Mouse (Mus musculus) kidney, embryonic 14.5 days (tissue): ENCODE measurements around the gene Zfp11. TPM values are rescaled to one million over a fixed set of nuclear protein-coding genes. Genes with fewer than 3 reads are reported as not detected.
"Not testable (repeated sequence)": the region's sequence is repeated elsewhere in the genome, so short reads cannot be mapped to it uniquely, and the experiment has no call there.

Experiments used
- ATAC-seq: fragments of 200-750 bp; cut with Nextera tagmentation; 2 replicates; pipeline ENCODE4 v1.8.0; 2017; ENCODE audit warnings: moderate number of reproducible peaks, mild to moderate bottlenecking, moderate TSS enrichment, moderate library complexity; ENCODE audit not compliant: low FRiP score, low TSS enrichment
- H3K27ac ChIP-seq: fragments of 300-500 bp; sonication (generic); 2 replicates; pipeline ENCODE4 v1.5.1; 2014; ENCODE audit warnings: low read depth, mild to moderate bottlenecking, low read length, moderate library complexity, mixed read lengths
- H3K27me3 ChIP-seq: fragments of 300-500 bp; sonication (generic); 2 replicates; pipeline ENCODE4 v1.6.1; 2014; ENCODE audit warnings: mild to moderate bottlenecking, low read length; ENCODE audit not compliant: control insufficient read depth, insufficient read depth
- H3K36me3 ChIP-seq: fragments of 300-500 bp; sonication (generic); 2 replicates; pipeline ENCODE4 v1.6.1; 2014; ENCODE audit warnings: low read length, mixed read lengths; ENCODE audit not compliant: control insufficient read depth, insufficient read depth
- H3K4me1 ChIP-seq: fragments of 300-500 bp; sonication (generic); 2 replicates; pipeline ENCODE4 v1.6.1; 2014; ENCODE audit warnings: low read length, mixed read lengths; ENCODE audit not compliant: control insufficient read depth, insufficient read depth
- H3K4me2 ChIP-seq: fragments of 300-500 bp; sonication (generic); replicated peaks from 2 replicates; pipeline ENCODE4 v1.6.1; 2014; ENCODE audit warnings: low read depth, mild to moderate bottlenecking, low read length
- H3K4me3 ChIP-seq: fragments of 300-500 bp; sonication (generic); 2 replicates; pipeline ENCODE4 v1.5.1; 2014; ENCODE audit warnings: mild to moderate bottlenecking, low read length
- H3K9ac ChIP-seq: fragments of 300-500 bp; sonication (generic); 2 replicates; pipeline ENCODE4 v1.6.1; 2014; ENCODE audit warnings: low read depth, mild to moderate bottlenecking, low read length, moderate library complexity
- H3K9me3 ChIP-seq: fragments of 300-500 bp; sonication (generic); 2 replicates; pipeline ENCODE4 v1.6.1; 2016; ENCODE audit warnings: low read length; ENCODE audit not compliant: control insufficient read depth
- WGBS: fragments of 180-500 bp; shearing (Covaris S2); extraction: QIAGEN DNeasy Blood & Tissue Kit; methylation state at CpG from one replicate; pipeline ENCODE4 v1.1.7; 2014; 5-methylcytosine and 5-hydroxymethylcytosine counted together
- polyA plus RNA-seq: library from polyadenylated mRNA; unstranded; fragments of >200 nt; fragmentation: Nextera tagmentation; extraction: Ambion mirVana; gene quantifications from 2 replicates; pipeline ENCODE4 v1.2.1, GENCODE M21; 2014

Zfp11 gene
- polyA plus RNA-seq, 1 experiment from 2014 or later: 5.7 TPM

DNA sequence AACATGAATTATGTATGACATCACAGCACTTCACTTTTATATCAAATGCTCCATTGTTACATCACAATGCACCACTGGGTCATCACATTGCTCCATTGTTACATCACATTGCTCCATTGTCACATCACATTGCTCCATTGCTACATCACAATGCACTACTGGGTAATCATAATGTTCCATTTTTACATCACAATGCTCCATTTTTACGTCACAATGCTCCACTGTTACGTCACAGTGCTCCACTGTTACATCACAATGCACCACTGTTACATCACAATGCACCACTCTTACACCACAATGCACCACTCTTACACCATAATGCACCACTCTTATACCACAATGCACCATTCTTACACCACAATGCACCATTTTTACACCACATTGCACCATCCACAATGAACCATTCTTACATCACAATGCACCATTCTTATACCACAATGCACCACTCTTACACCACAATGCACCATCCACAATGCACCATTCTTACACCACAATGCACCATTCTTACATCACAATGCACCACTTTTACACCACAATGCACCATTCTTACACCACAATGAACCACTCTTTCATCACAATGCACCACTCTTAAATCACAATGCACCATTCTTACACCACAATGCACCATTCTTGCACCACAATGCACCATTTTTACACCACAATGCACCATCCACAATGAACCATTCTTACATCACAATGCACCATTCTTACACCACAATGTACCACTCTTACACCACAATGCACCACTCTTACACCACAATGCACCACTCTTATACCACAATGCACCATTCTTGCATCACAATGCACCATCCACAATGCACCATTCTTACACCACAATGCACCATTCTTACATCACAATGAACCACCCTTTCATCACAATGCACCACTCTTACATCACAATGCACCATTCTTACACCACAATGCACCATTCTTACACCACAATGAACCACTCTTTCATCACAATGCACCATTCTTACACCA lies 37.3 kb downstream of the Zfp11 start:
- not testable (repeated sequence) for H3K9me3 ChIP-seq, H3K4me3 ChIP-seq, ATAC-seq, H3K36me3 ChIP-seq, H3K27ac ChIP-seq, H3K4me2 ChIP-seq, H3K27me3 ChIP-seq, H3K4me1 ChIP-seq, H3K9ac ChIP-seq
- WGBS: 92% methylated on average over 2 of the region's 2 CpGs

DNA sequence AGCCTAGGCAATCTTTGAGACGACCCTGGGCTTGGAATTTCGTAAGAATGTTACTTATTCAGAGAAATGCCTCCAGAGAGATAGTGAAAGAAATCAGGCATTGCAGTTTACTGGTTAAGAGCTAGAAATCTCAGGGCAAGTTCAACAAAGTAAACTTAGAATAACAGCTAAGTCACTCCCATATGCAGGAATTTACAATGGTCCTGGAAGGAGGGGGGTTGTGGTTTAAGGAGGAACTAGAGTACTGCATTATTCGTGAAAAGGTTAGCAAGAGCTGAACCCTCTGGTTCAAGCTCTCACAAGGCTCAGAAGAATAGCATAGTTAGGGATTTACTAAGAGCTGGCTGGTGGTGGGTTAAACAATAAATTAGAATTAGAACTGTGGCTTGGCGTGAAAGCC lies 43.3 kb downstream of the Zfp11 start:
- H3K9ac ChIP-seq, H3K27me3 ChIP-seq, ATAC-seq, H3K9me3 ChIP-seq, H3K4me1 ChIP-seq, H3K36me3 ChIP-seq, H3K4me3 ChIP-seq, H3K27ac ChIP-seq, H3K4me2 ChIP-seq: not testable (repeated sequence)
- WGBS: 71% methylated on average over 4 of the region's 4 CpGs

DNA sequence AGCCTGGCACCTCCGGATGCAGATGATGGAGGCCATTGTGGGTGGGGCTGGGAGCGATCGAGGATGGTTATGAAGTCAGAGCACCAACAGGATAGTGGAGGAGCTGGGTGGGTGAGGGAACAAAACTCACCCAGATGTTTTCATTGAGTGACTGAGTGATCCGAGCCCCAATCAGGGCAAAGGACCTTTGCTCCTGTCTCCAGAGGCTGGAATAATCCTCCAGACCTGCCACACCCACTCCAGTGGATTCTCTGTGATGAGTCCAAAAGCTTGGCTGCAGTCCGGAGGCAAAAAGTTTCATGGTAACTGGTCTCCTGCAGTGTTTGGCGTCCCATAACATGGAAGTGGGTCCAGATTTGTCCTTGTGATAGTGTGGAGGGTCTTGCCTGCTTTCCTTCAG lies 43.8 kb downstream of the Zfp11 start:
- Histone ChIP-seq H3K27ac (no peak overlapping the region), H3K36me3 (no peaks in the 10 kb centered on the region)
- 84% methylated on average over 6 of the region's 6 CpGs for WGBS

DNA sequence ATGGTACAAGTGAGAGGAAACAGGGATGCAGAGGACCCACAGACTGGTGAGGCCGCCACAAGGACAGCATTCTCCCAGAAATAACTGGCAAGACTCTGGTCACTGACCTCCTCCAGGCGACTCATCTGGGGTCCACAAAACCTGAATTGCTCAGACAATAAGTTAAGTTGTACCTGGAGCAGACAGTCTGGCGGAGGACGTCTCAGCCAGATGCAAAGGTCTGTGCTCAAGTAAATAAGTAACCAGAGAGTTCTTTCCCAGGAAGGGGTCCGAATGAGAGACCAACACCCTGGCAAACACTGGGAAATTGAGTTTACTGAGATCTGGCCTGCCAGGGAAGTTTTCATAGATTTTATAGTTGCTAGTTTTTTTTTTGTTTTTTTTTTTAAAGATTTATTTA lies 48.5 kb downstream of the Zfp11 start:
- peak overlapping the region; percentile 25; the same call in 1 of the 2 replicates for H3K27ac ChIP-seq
- no peaks in the 10 kb centered on the region for H3K27me3 ChIP-seq
- H3K4me2 ChIP-seq: no peak overlapping the region
- H3K4me1 ChIP-seq: no peaks in the 10 kb centered on the region
- H3K36me3 ChIP-seq: no peaks in the 10 kb centered on the region
- no peak overlapping the region for H3K9ac ChIP-seq
- 70% methylated on average over 5 of the region's 5 CpGs for WGBS
- no peak for ATAC-seq
- H3K4me3 ChIP-seq: no peak overlapping the region
- H3K9me3 ChIP-seq: no peaks in the 10 kb centered on the region

More for the DNA sequence above, 43.8 kb downstream of the Zfp11 start:
- Histone ChIP-seq H3K9me3 (no peaks in the 10 kb centered on the region), H3K4me1 (no peaks in the 10 kb centered on the region), H3K9ac (no peak overlapping the region), H3K4me2 (no peak overlapping the region), H3K4me3 (no peak overlapping the region), H3K27me3 (no peaks in the 10 kb centered on the region)
- no peak for ATAC-seq

DNA sequence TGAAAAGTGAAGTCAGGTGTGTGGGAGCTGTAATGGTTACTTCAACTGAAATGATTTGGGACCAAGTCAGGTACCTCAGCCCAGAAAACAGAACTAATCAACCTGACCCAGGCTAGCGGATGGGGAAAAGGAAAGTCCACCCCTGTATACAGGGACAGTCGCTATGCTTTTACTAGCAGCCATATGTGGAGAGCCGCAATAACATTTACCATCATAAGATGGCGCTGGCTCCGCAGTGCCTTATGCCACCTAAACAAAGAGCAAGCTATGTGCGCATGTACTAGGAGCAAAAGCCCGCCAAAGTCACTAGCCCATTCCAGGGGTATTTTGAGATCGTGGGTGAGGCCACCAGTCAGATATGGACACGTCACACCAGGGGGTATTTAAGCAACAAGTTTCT lies 49.3 kb downstream of the Zfp11 start:
- H3K36me3 ChIP-seq: not testable (repeated sequence)
- WGBS: 66% methylated on average over 9 of the region's 9 CpGs

DNA sequence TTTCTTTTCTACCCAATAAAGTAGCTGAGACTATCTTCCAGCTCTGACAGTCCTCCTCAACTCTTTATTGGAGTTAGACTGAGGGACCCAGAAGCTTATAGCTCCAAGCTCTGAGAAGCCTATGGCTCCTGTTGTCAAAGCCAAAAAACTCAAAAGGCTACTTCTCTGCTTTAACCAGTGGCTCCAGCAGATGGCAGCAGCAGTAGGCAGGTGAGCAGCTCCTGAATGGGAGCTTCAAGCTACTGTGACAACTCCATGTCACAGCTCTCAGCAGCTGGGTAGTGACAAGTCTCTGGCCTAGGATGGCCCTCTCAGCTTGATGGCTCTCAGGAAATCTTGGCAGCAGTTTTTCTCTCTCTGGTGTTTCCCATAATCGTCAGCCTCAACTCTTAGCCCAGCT lies 58.8 kb downstream of the Zfp11 start:
- 0 out of 2 replicates have a peak, but pooled peaks have one; percentile 15 for ATAC-seq
- Histone ChIP-seq H3K4me1 (no peaks in the 10 kb centered on the region), H3K9me3 (no peaks in the 10 kb centered on the region), H3K27me3 (no peaks in the 10 kb centered on the region), H3K27ac (no peak overlapping the region), H3K9ac (no peak overlapping the region), H3K36me3 (no peaks in the 10 kb centered on the region), H3K4me3 (no peak overlapping the region), H3K4me2 (no peak overlapping the region)
- WGBS: 14% methylated on average over 1 of the region's 1 CpGs

More for the DNA sequence above, 49.3 kb downstream of the Zfp11 start:
- H3K9ac ChIP-seq, H3K27me3 ChIP-seq, H3K4me1 ChIP-seq, H3K9me3 ChIP-seq, H3K4me2 ChIP-seq, H3K27ac ChIP-seq, ATAC-seq, H3K4me3 ChIP-seq: not testable (repeated sequence)

DNA sequence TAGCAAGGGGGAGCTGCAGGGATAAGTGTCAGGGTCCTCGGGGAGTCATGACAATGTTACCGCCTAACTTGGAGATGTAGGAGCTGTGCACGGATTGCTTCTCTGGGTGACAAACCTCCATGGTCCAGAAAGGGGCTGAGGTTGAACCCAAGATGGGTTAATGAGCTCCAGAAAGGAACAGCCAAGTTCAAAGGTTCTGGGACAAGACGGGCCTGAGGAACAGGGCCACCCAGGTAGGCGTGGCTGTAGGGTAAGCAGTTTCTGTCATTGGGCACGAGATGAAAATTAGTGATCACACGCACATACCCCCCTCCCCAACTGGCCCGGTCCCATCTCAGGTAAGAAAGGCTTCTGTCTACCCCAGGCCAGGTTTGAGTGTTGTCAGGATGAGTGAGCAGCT lies 62.4 kb downstream of the Zfp11 start:
- 79% methylated on average over 8 of the region's 8 CpGs for WGBS
- Histone ChIP-seq H3K4me2 (no peak overlapping the region), H3K4me1 (no peaks in the 10 kb centered on the region), H3K36me3 (no peaks in the 10 kb centered on the region), H3K27me3 (no peaks in the 10 kb centered on the region), H3K27ac (no peak overlapping the region), H3K9me3 (no peaks in the 10 kb centered on the region), H3K4me3 (no peak overlapping the region), H3K9ac (no peak overlapping the region)
- ATAC-seq: no peak

Other genes with a start within 250 kb of the Zfp11 start
- 53.2 and 56.6 TPM in 2 replicates for gene Sfswap, start 168.9 kb downstream of the Zfp11 start, polyA plus RNA-seq
- gene Mmp17, start 85.9 kb downstream of the Zfp11 start, polyA plus RNA-seq: 2.0 TPM in 2 replicates
- not detected in 2 replicates for gene Sept14, start 38.4 kb upstream of the Zfp11 start, polyA plus RNA-seq
- gene Mrps17, start 45.4 kb upstream of the Zfp11 start, polyA plus RNA-seq: 201 and 234 TPM in 2 replicates
- gene Nipsnap2, start 55.0 kb upstream of the Zfp11 start, polyA plus RNA-seq: 117 and 137 TPM in 2 replicates
- 61.9 and 68.2 TPM in 2 replicates for gene Psph, start 117.3 kb upstream of the Zfp11 start, polyA plus RNA-seq
- gene Sumf2, start 176.9 kb upstream of the Zfp11 start, polyA plus RNA-seq: 49.0 and 58.7 TPM in 2 replicates
- 1,010 and 1,332 TPM in 2 replicates for gene Chchd2, start 217.4 kb upstream of the Zfp11 start, polyA plus RNA-seq
- 8.0 and 8.7 TPM in 2 replicates for gene Zbed5, start 225.6 kb upstream of the Zfp11 start, polyA plus RNA-seq
- 0.15 and 0.21 TPM in 2 replicates for gene Phkg1, start 228.4 kb upstream of the Zfp11 start, polyA plus RNA-seq
- gene Nupr1l, start 238.4 kb upstream of the Zfp11 start, polyA plus RNA-seq: 3.4 and 3.5 TPM in 2 replicates